Mouse (Mus musculus): Measurements from ENCODE around the gene 9130023H24Rik.
A peak's percentile ranks its signal among the peaks of the same experiment; 100 is the strongest.

9130023H24Rik gene

GRCm38 (mm10) chr7:128246496-128247391 is 8.9 kb upstream of the 9130023H24Rik start, which contains the start of gene Tgfb1i1:
TSS of gene Tgfb1i1 (plus strand) at chr7:128246812.
- no peak for DNase-seq (ENCODE audit: low read depth, low spot score)

GRCm38 (mm10) chr7:128245547-128245946 is 7.7 kb upstream of the 9130023H24Rik start:
- DNase-seq (ENCODE audit: low read depth, low spot score): no peak

GRCm38 (mm10) chr7:128244410-128245025 is 6.7 kb upstream of the 9130023H24Rik start:
- DNase-seq (ENCODE audit: low read depth, low spot score): no peak

GRCm38 (mm10) chr7:128243921-128244320 is 6.1 kb upstream of the 9130023H24Rik start:
- no peak for DNase-seq (ENCODE audit: low read depth, low spot score)

GRCm38 (mm10) chr7:128242331-128242730 is 4.5 kb upstream of the 9130023H24Rik start:
- no peak for DNase-seq (ENCODE audit: low read depth, low spot score)

- DNase-seq (ENCODE audit: low read depth, low spot score): no peak
Observed at GRCm38 (mm10) chr7:128240131-128240784, 2.4 kb upstream of the 9130023H24Rik start.

GRCm38 (mm10) chr7:128238991-128239390 is 1.2 kb upstream of the 9130023H24Rik start:
- DNase-seq (ENCODE audit: low read depth, low spot score): peak; percentile 67

GRCm38 (mm10) chr7:128237593-128237926 is 271 bp downstream of the 9130023H24Rik start:
- no peak for DNase-seq (ENCODE audit: low read depth, low spot score)

- DNase-seq (ENCODE audit: low read depth, low spot score): peak; percentile 74
Observed at GRCm38 (mm10) chr7:128236856-128237592, 807 bp downstream of the 9130023H24Rik start, which contains the start of gene Armc5. TSS of gene Armc5 (plus strand) at chr7:128237342.

GRCm38 (mm10) chr7:128236426-128236825 is 1.4 kb downstream of the 9130023H24Rik start:
- DNase-seq (ENCODE audit: low read depth, low spot score): no peak

GRCm38 (mm10) chr7:128235481-128235880 is 2.4 kb downstream of the 9130023H24Rik start:
- DNase-seq (ENCODE audit: low read depth, low spot score): no peak

- DNase-seq (ENCODE audit: low read depth, low spot score): no peak
Observed at GRCm38 (mm10) chr7:128234796-128235195, 3.0 kb downstream of the 9130023H24Rik start.

GRCm38 (mm10) chr7:128231741-128232140 is 6.1 kb downstream of the 9130023H24Rik start:
- DNase-seq (ENCODE audit: low read depth, low spot score): peak; percentile 82

- no peak for DNase-seq (ENCODE audit: low read depth, low spot score)
Observed at GRCm38 (mm10) chr7:128220936-128221335, 16.9 kb downstream of the 9130023H24Rik start.

GRCm38 (mm10) chr7:128219952-128220351 is 17.9 kb downstream of the 9130023H24Rik start:
- DNase-seq (ENCODE audit: low read depth, low spot score): no peak

- DNase-seq (ENCODE audit: low read depth, low spot score): no peak
Observed at GRCm38 (mm10) chr7:128209826-128210225, 28.0 kb downstream of the 9130023H24Rik start.

- peak; percentile 69 for DNase-seq (ENCODE audit: low read depth, low spot score)
Observed at GRCm38 (mm10) chr7:128208187-128208586, 29.6 kb downstream of the 9130023H24Rik start.

- DNase-seq (ENCODE audit: low read depth, low spot score): no peak
Observed at GRCm38 (mm10) chr7:128206152-128206551, 31.7 kb downstream of the 9130023H24Rik start, which contains the start of gene Cox6a2. TSS of gene Cox6a2 (minus strand) at chr7:128206387.

GRCm38 (mm10) chr7:128205695-128206094 is 32.1 kb downstream of the 9130023H24Rik start:
- no peak for DNase-seq (ENCODE audit: low read depth, low spot score)

GRCm38 (mm10) chr7:128204179-128204578 is 33.7 kb downstream of the 9130023H24Rik start:
- DNase-seq (ENCODE audit: low read depth, low spot score): no peak

GRCm38 (mm10) chr7:128203071-128203470 is 34.8 kb downstream of the 9130023H24Rik start:
- no peak for DNase-seq (ENCODE audit: low read depth, low spot score)
